Comparison of ENCODE assay signal across 8 mouse cellular contexts in the genomic region with DNA sequence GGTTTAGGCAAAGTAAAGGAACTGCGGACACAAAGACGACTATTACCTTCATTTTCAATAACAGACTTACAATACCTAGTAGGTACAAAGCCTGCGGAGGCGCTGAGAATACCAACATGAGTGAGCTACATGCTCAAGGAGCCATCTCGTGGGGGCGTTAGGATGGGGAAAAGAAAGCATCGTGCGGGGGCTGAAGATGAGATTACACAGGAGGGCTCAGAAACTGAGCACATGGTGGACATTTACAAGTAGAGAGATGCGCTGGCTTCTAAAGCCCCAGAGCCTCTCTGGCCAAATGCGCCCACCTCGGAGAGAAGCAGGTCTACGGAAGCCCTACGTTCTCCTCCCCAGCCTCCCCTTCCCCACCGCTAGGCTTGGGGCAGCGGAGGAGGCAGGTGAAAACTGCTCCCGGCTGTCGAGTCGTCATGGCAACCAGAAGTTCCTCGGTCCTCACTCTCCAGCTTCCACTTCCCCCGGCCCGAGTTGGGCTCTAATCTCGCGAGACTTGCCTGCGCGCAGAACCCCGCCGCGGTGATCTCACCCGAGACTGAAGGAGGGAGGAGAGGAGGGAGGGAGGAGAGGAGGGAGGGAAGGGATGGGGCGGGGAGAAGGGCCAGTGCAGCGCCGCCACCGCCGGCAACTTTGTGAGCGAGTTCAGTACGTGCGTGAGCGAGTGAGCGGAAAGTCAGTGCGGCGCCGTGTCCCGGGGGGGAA. TPM values are rescaled to one million over a fixed set of nuclear protein-coding genes. Genes with fewer than 3 reads are reported as not detected.
DNase-seq lines count a peak whose midpoint lies in the region; ATAC-seq and TF ChIP-seq lines count a peak whose summit lies in the region.

Gene Sipa1l1 (plus strand): TSS at position 501 of the 714 bp plus-strand sequence.

- in situ Hi-C loops in Patski (cut with MboI; ENCODE audit: low pct_unique_long_range_greater_than_20kb), result loop anchor here (25.0 kb wide), 1 partner anchor 182 kb away; no protein-coding TSS in a partner anchor

- CTCF ChIA-PET in Patski (lab: Charles Lee), result no interaction called here

- POLR2A ChIA-PET in Patski (lab: Charles Lee), result interaction anchor here (1.5 kb wide), 1 partner anchor 81 kb away, joined by 3 read pairs; no protein-coding TSS in a partner anchor

- peak; percentile 85 for ATAC-seq in Patski
- peak; percentile 94 for ATAC-seq in hindbrain, embryonic 14.5 days (ENCODE audit: low FRiP score)

- peaks cover 17% of the 10 kb centered on the region for H3K4me1 ChIP-seq in hindbrain, embryonic 14.5 days (replicated peaks; ENCODE audit: control insufficient read depth, insufficient read depth, low read length)

- no peak for TF ChIP-seq CTCF in Patski (IDR thresholded peaks at IDR 0.05)

- H3K27ac ChIP-seq in hindbrain, embryonic 14.5 days, result peak within 1 kb of the TSS; percentile 94

- no peaks in the 10 kb centered on the region for H3K36me3 ChIP-seq in hindbrain, embryonic 14.5 days (replicated peaks; ENCODE audit: control insufficient read depth, insufficient read depth)

- H3K4me2 ChIP-seq in hindbrain, embryonic 14.5 days (replicated peaks), result peak within 1 kb of the TSS; percentile 81

- peak within 1 kb of the TSS; percentile 80 for H3K9ac ChIP-seq in hindbrain, embryonic 14.5 days

- H3K27me3 ChIP-seq in Patski, result no peaks in the 10 kb centered on the region
- H3K27me3 ChIP-seq in hindbrain, embryonic 14.5 days (ENCODE audit: control insufficient read depth, insufficient read depth, low read length), result no peaks in the 10 kb centered on the region

- peak; percentile 81 for DNase-seq in Patski (ENCODE audit: low read depth, low spot score)
- DNase-seq in cerebellum, postnatal 14 days, result peak; percentile 95 to 97
- DNase-seq in frontal cortex, postnatal 25 days (ENCODE audit: low spot score in 2 of 2), result peak; percentile 87 to 90
- DNase-seq in hindbrain, embryonic 14.5 days (ENCODE audit: low spot score), result peak; percentile 95
- peak; percentile 93 to 94 for DNase-seq in layer of hippocampus, postnatal 36 days
- peak; percentile 97 for DNase-seq in lung, postnatal 36 days
- peak; percentile 99 for DNase-seq in retina, postnatal 1 day
- DNase-seq in urinary bladder, adult 18-20 months (ENCODE audit: low spot score in 2 of 2), result peak; percentile 82 to 93

- peak within 1 kb of the TSS; percentile 89 for H3K4me3 ChIP-seq in hindbrain, embryonic 14.5 days (replicated peaks; ENCODE audit: low read length)

- under 1% methylated on average over 40 of the region's 43 CpGs for WGBS in hindbrain, embryonic 14.5 days

- H3K9me3 ChIP-seq in hindbrain, embryonic 14.5 days (ENCODE audit: control insufficient read depth, low read length), result no peaks in the 10 kb centered on the region

RNA-seq across cellular contexts. Expression of gene Sipa1l1, which starts in this region (rescaled TPM):
- polyA plus RNA-seq in Patski (2021), result 26.0 TPM
- 13.0 and 14.1 TPM in 2 replicates for polyA plus RNA-seq in hindbrain, embryonic 14.5 days (2014; fragmentation: Nextera tagmentation; extraction: Ambion mirVana)
- total RNA-seq in layer of hippocampus, postnatal 36 days (2021), result 100 to 1,000 TPM; 208 to 226 TPM

Comparison
In these comparisons a context has a peak if more than half of its experiments do, and no peak if none do; other contexts are left out.
1. Peak in every context shown above with its lines: DNase-seq, ATAC-seq, H3K4me3 ChIP-seq and H3K27ac ChIP-seq.